ENCODE assay signal across 15 mouse cellular contexts in the genomic region with DNA sequence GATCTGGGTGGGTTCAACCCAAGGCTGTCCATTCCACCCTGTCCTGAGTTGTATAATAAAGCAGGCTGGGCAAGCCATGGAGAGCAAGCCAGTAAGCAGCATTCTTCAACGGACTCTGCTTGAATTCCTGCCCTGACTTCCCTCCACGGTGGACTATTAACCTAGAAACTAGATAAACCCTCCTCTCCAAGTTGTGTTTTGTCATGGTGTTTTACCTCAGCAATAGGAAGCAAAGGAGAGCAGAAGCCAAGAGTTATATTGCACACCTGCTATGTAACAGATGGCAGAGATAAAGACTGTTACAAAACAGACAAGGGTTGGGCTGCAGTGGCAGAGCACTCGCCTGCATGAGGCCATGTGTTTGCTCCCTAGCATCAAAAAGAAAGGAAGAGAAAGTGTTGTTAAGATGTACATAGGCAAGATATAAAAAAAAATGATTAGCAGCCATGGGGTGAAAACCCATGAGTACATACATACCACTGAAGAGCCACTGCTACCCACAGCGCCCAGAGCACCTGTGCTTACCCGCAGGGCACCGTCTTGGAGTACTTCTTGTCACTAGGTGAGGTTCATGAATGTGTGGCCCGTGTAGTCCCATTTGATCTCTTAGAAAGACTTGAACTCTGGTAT. TPM values are rescaled to one million over a fixed set of nuclear protein-coding genes. Genes with fewer than 3 reads are reported as not detected.
A peak's percentile ranks its signal among the peaks of the same experiment; 100 is the strongest.
DNase-seq lines count a peak whose midpoint lies in the region; ATAC-seq lines count a peak whose summit lies in the region.
"Had no signal": no experiment of that assay in that cellular context is flagged by ENCODE, and none has a peak within 500 bp of the region (broad histone marks: within the 10 kb centered on the region; RNA-seq: fewer than 3 reads in every experiment).

No protein-coding gene starts in this region.

- 85% methylated on average over 7 of the region's 7 CpGs for WGBS in forebrain, embryonic 15.5 days

- no peaks in the 10 kb centered on the region for H3K27me3 ChIP-seq in forebrain, embryonic 15.5 days
- H3K27me3 ChIP-seq: neural tube, embryonic 13.5 days had no signal

- DNase-seq in layer of hippocampus, adult 9-11 months, result peak; percentile 32
- DNase-seq in layer of hippocampus, adult 9-10 months (ENCODE audit: low spot score), result no peak
- DNase-seq in cerebellum, postnatal 10 days, result peak; percentile 43 to 46
- no peak for DNase-seq in natural killer cell, adult 2 months (ENCODE audit: low spot score in 2 of 2)
- no peak for DNase-seq in adrenal gland, postnatal 14 days
- no peak for DNase-seq in frontal cortex, postnatal 25 days (ENCODE audit: low spot score in 2 of 2)
- DNase-seq: B cell, adult 2 months; heart, postnatal 4 days; lung, postnatal 14 days; midbrain, embryonic 14.5 days had no signal

- no peak overlapping the region for H3K9ac ChIP-seq in forebrain, embryonic 15.5 days (replicated peaks)
- H3K9ac ChIP-seq: neural tube, embryonic 13.5 days had no signal

- H3K4me1 ChIP-seq in forebrain, embryonic 15.5 days, result no peaks in the 10 kb centered on the region
- H3K4me1 ChIP-seq: neural tube, embryonic 13.5 days had no signal

- H3K4me2 ChIP-seq in forebrain, embryonic 15.5 days (replicated peaks), result no peak overlapping the region
- H3K4me2 ChIP-seq: neural tube, embryonic 13.5 days had no signal

- H3K36me3 ChIP-seq in forebrain, embryonic 15.5 days, result no peaks in the 10 kb centered on the region
- H3K36me3 ChIP-seq: neural tube, embryonic 13.5 days had no signal

- H3K9me3 ChIP-seq in forebrain, embryonic 15.5 days, result no peaks in the 10 kb centered on the region
- H3K9me3 ChIP-seq: neural tube, embryonic 13.5 days had no signal

- ATAC-seq in megakaryocyte-erythroid progenitor cell, adult 5-6 weeks (replicated peaks; ENCODE audit: low FRiP score, low TSS enrichment, poor library complexity, severe bottlenecking), result peak; percentile 56
- no peak for ATAC-seq in forebrain, embryonic 15.5 days (replicated peaks)
- ATAC-seq: activated CD4-positive, CD25-positive, alpha-beta regulatory T cell, adult 4 months; inflammation-experienced regulatory T-cells, adult 6 months had no signal

- H3K4me3 ChIP-seq in forebrain, embryonic 15.5 days, result no peak overlapping the region
- H3K4me3 ChIP-seq: neural tube, embryonic 13.5 days had no signal

- H3K27ac ChIP-seq in forebrain, embryonic 15.5 days (replicated peaks), result no peak overlapping the region
- H3K27ac ChIP-seq: neural tube, embryonic 13.5 days had no signal

RNA-seq across cellular contexts. Expression of a gene that starts 16.3 kb away (rescaled TPM):
- 61.5 and 75.3 TPM in 2 replicates for total RNA-seq in megakaryocyte-erythroid progenitor cell, adult 5-6 weeks (2014; fragmentation: Nextera tagmentation)
- 34.4 and 52.1 TPM in 2 replicates for total RNA-seq in megakaryocyte-erythroid progenitor cell, adult 5-6 weeks (2017)
- 21.0 and 24.4 TPM in 2 replicates for polyA plus RNA-seq in forebrain, embryonic 15.5 days (2015; fragmentation: Nextera tagmentation; extraction: Ambion mirVana)
- 43.5 and 52.2 TPM in 2 replicates for total RNA-seq in adrenal gland, postnatal 14 days (2021)

Comparison
In these comparisons a context has a peak if more than half of its experiments do, and no peak if none do; other contexts are left out.
1. DNase-seq: peak in layer of hippocampus, adult 9-11 months (single experiment) and cerebellum, postnatal 10 days (2 of 2); none in layer of hippocampus, adult 9-10 months (single experiment), natural killer cell, adult 2 months (0 of 2), adrenal gland, postnatal 14 days (single experiment) and frontal cortex, postnatal 25 days (0 of 2).